Mouse (Mus musculus) cerebellum, postnatal 10 days (tissue): ENCODE measurements around the gene Lin28a.
"Not testable (repeated sequence)": the region's sequence is repeated elsewhere in the genome, so short reads cannot be mapped to it uniquely, and the experiment has no call there.

ENCODE experiments used
- DNase-seq, 2 experiments: peaks; one replicate each; pipeline ENCODE4 v3.0.0; 2021; ENCODE audit warnings: mixed read lengths in 2 of 2

Gene Lin28a

DNA sequence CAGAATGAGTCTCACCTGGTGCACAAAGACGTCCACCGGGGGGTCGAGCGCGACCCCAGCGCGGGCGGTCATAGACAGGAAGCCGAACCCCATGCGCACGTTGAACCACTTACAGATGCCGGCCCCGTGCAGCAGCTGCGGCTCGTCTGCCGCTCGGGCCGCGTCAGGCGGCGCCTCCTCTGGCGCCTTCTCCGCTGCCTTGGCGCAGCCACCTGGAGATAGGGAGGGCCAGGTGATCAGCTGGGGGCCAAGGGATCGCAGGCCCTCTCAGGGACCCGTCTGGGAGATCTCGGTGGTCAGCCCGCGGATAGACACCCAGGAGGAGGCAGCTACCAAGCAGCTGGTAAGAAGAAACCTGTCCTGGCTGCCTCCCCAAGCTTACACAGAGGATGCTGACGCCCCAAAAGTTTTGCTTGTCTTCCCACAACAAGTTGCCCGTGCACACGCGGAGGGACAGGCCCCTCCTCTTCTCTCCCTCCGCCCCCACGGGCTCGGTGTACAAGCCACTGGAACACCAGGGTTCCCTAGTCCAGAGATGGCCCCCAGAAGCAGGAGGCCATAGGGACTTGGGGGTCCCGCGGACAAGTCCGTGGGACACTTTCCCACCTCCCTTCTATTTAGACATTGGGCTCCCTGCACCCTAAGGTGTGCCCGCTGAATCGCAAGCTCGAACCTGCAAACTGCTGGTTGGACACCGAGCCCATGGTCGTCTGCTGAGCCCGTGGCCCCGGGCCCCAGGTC lies 433 bp downstream of the Lin28a start:
- DNase-seq: peak; percentile 11 to 17

GRCm38 (mm10) chr4:134017201-134017865 lies 1.3 kb downstream of the Lin28a start:
- DNase-seq: peak; percentile 35 to 39

DNA sequence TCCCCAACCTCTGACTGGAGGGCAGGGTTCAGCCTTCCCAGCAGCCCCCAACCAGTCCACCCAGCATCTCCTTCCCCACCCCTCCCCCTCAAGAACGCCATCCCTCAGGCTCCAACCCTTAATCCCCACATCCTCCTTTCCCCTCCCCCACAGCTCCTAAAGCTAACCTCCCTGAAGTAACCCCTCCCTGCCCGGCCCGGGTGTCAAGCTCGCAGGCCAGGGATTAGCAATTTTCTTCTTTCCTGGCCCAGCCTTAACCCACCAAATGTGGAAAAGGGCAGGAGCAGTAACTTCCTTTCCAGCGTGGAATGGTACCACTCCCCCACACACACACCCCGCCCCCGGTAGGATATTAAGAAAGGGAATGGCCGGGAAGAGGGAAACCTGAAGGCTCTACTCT lies 1.9 kb downstream of the Lin28a start:
- peak in 1 of 2 experiments; percentile 9 for DNase-seq

DNA sequence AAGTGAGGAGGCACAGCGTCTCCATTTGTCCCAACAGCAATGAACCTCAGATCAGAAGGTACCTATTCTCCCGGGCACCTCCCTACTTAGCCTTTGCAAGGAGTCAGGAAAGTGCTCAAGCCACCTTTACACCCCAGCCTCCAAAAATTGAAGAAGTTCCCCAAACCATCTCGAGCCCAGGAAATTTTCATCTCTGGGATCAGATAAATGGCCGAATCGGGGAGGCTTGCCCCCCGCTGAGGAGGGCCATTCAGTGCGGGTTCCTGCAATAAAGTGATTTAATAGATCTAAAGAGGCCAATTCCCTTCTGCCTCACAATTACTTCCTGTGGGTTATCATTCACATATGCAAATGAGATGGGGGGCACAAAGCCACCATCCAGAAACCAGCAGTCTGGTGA lies 2.4 kb downstream of the Lin28a start:
- DNase-seq: peak in 1 of 2 experiments; percentile 9

- DNase-seq: peak in 1 of 2 experiments; percentile 16
Observed at GRCm38 (mm10) chr4:134012858-134013528, 5.6 kb downstream of the Lin28a start.

DNA sequence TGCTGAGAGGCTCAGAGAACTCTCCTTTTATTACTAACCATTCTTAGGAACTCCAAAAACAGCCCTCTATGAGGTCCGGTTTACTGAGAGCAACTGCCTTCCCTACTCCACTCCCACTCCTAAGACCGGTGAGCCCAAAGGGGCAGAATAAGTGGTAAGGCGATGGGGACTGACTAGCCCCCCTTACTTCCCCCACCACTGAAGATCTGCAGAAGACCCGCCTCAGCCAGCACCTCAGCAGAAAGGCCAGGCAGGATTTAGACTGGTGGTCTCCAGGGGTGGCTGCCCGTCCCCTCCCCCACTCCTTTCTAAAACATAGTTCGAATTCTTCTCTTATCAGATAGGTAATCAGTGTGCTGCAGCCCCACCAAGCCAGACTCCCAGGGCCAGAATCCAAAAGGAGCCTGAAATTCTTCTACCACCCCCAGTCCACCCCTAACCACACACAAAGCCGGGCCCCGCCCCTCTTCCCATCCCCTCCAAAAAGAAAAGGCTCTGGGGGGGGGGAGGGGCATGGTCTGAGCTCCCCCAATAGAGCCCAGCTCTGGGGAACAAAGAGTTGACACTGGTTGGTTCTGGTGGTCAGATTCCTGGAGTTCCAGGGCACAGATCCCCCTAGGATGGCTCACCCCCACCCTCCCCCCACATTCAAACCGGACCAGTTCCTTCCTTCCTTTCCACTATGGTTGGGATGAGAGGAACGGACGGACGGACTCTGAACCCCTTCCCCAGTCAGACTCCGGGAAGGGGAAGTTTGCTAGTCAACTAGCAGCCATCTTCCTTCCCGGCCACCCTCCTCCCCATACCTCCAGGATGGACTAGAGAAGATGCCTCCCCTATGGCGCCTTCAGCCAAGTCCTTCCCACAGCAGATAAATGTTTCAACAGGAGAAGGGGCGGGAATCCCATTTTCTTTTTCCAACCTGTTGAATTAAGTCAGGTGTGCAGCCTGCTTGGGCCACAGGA lies 6.9 kb downstream of the Lin28a start:
- DNase-seq: no peak

DNA sequence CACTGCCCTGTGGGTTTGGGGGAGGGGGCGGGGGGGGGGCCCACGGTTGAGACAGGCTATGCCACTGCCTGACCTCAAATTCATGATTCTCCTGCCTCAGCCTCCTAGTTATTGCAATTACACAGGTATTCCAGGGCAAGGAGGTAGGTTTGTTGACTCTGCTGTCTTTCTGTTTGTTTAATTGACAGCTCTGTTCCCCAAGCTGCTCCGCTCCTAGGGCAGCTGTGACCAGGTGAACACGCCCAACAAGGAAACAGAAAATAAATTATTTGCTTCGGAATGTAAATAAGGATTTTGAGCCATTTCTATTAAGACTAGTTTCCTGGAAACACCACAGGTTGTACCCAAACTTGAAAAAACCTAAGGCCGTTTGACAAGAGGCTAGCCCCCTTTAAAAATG lies 8.9 kb downstream of the Lin28a start:
- DNase-seq: no peak

GRCm38 (mm10) chr4:134006845-134007244 lies 11.8 kb downstream of the Lin28a start:
- no peak for DNase-seq

GRCm38 (mm10) chr4:134005581-134006358 lies 12.9 kb downstream of the Lin28a start:
- no peak for DNase-seq

GRCm38 (mm10) chr4:134002903-134003302 lies 15.7 kb downstream of the Lin28a start:
- DNase-seq: no peak

DNA sequence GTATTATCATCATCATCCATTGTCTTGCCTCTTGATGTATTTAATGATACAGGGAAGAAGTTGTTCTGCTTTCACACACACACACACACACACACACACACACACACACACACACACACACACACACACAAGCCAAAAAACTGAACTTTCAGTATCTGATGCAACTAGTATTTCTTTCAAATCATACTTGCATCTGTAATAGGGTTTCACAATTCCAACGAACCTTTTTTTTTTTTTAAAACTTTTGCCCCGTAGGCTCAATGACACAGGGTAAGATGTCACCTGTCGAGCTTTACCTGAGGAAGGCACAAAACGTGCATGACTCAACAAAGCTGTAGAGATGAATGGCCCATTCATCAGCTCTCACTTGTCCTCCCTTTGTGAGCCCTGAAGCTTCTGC lies 16.4 kb downstream of the Lin28a start:
- DNase-seq: no peak

DNA sequence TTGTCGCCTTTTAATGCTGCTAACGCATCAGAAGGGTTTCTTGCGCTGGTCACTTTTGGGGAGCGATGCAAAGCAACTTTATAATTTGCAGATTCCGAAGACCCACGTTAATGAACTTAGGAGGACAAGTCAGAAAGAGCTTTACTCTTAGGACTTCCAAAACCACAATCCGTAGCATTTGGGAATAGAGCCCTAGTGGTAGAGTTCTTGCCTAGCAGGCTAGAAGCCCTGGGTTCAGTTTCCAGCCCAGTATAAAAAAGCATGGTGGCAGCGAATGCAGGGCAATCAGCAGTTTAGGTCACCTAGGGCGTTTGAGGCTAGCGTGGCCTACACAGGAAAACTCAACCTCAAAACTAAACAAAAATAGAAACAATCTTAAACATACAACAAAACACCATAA lies 16.9 kb downstream of the Lin28a start:
- no peak for DNase-seq

DNA sequence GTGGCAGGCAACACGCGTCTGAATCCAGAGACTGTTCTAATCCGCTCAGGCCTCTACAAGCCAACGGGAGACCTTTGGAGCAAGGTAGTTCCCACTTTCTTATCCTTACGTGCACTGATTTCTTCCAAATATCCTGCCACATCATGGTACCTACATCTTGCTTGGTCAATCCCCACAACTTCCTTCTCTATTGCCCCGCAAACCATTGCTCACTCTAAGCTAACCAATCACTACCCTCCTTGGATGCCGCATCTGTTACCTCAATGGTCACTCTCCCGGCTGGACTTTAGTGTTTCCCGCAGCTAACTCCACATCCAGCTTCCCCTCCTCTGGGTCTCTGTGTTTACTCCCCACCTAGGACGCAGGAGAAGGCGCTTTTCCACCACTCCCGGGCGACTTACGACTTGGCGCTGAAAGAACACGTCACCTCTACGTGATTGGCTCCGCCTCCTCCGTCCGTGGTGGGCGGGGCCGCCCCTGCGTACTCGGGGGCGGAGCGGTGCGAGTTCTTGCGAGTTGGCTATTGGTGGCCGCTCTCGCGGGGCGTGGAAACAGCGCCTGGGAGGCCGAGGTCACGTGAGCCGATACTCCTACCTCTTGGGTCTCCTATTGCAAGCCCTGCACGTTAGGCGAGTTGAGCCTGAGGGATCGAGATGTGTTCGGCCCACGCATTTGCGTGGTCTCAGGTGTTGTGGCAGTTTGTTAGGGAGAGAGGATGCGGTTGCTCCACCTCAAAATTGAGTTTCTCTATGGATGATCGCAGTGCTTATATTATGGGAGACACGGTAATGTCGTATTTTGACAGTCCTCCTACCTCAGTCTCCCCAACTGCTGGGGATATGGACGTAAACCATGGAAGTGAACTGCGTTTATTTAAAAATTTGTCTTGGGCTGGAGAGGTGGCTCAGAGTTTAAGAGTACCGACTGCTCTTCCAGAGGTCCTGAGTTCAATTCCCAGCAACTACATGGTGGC lies 17.9 kb downstream of the Lin28a start, which contains the start of gene Dhdds:
Gene Dhdds, minus strand, starts transcription at position 453 of the 973 bp plus-strand sequence.
- DNase-seq: peak; percentile 98

- DNase-seq: no peak
Observed at GRCm38 (mm10) chr4:133994697-133995096, 23.9 kb downstream of the Lin28a start.

GRCm38 (mm10) chr4:133991087-133991660 lies 27.5 kb downstream of the Lin28a start:
- no peak for DNase-seq

DNA sequence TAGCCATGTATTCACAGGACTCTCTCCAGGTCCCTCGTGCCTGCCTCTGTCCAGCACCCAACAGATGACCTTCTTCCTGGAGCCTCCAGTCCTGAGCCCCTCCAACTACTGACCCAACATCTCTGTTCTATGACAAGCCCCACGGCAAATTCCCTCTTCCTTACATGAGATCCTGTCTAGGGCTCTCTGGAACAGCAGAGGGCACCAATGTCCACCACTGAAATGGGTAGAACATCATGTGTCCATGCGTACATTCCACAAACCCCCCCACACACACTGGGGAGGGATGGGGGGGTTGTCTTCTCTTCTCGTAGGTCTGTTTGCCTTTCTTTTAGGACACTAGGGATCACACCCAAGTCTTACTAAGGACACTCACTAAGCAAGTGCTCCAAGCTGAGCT lies 28.6 kb downstream of the Lin28a start:
- DNase-seq: no peak

DNA sequence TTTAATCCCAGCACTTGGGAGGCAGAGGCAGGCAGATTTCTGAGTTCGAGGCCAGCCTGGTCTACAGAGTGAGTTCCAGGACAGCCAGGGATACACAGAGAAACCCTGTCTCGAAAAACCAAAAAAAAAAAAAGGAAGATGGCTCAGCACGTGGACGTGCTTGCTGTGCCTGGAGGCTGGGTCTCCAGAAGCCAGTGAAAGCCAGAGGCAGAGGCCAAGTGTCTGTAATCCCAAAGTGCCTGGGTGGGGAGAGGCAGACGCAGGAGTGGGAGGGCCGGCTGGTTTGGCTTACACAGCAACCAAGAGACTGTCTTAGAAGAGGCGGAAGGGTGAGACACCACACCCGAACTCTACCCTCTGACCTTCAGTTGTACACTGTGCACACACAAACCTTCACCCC lies 30.4 kb downstream of the Lin28a start:
- not testable (repeated sequence) for DNase-seq

DNA sequence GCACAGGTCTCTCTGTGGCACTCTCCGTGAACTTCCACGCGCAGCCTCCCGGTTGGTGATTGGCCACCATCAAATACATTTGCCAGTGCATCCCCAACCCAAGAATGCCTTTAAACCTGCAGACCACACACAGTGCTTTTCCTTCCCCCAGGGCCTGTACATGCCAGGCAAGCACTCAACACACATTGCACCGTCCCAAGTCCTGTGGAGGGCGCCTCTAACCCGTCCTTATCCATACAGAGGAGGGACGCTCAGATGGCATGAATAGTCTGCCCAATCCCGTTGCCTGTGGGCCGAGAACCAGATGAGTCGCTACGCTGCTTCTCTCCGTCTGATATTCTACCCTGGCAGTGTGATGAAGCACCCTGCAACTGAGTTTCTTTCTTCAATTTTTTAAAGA lies 35.7 kb downstream of the Lin28a start:
- no peak for DNase-seq

- no peak for DNase-seq
Observed at GRCm38 (mm10) chr4:133980496-133980895, 38.1 kb downstream of the Lin28a start.
